Mouse (Mus musculus) thymus, postnatal 14 days (tissue): ENCODE measurements around the gene Grid2ip.

Source experiments
- DNase-seq: peaks from one replicate; pipeline ENCODE4 v3.0.0; 2021

Grid2ip gene

DNA sequence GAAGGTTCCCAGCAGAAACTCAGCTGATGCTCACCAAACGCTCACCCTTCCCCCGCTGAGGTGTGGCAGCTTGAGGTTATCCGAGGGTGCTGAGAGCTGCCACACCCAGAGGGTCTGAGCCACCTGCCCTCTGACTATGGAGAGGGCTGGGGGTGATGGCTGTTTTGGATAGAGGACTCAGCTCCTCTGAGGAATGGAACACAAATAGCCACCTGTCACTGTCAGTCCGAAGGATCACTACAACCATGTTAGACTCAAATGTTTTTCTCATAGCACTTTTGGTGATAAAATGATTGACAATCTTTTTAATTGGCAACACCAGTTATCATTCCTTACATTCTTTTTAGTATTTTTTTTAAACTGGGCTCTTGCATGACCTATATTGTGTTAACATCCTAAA lies 64.3 kb downstream of the Grid2ip start:
- no peak for DNase-seq

DNA sequence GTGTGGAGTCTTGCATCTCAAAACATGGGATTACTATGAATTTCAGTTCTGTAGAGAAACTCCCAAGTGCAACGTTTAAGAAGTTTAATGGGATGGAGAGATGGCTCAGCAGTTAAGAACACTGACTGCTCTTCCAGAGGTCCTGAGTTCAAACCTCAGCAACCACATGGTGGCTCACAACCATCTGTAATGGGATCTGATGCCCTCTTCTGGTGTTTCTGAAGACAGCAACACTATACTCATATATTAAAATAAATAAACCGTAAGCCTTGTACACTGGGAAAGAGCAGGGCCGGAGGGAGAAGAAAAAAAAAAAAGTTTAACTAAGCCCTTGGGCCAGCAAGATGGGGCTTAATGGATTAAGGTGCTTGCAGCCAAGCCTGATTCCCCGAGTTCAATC lies 65.9 kb downstream of the Grid2ip start:
- no peak for DNase-seq

DNA sequence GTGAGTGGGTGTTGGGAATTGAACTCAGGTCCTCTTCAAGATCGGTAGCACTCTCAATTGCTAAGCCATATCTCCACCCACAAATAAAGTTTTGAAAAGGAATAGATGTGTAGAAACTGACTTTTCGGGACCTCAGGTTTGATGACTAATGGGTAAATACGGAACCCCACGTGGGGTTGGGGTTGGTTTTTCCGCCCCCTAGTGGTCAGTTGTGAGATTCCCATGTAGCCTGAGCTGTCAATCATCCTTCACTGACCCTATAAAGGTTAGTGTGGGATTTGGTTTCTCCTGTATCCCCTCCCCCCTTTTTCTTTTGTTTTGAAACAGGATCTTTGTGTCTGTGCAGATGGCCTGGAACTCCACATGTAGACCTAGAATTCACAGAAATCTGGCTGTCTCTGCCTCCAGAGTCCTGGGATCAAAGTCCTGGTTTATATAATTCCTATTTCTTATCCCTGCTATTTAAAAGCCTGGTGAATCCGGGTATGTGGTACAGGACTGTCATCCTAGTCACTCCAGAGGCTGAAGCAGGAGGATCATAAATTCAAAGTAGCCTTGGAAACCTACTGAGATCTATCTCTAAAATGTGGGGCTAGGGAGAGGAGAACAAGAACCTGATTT lies 66.9 kb downstream of the Grid2ip start:
- DNase-seq = peak; percentile 63

DNA sequence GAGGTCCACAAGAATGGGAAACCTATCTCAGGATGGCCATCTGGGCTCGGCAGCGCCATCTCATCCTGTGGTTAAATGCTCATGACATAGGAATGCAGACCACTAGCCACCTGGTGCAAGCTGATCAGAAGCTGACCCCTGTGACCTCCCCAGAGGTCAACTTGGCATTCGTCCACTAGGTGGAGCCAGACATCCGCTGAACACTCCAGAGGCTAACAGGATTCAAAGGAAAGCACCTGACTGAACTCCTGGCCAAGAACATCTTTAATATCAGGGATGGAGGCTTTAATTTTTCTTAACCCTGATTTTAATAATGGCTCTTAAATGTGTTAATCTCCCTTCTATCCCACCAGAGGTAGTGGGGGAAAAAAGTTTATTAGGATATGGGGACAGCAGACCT lies 77.3 kb downstream of the Grid2ip start:
- DNase-seq = peak; percentile 78

DNA sequence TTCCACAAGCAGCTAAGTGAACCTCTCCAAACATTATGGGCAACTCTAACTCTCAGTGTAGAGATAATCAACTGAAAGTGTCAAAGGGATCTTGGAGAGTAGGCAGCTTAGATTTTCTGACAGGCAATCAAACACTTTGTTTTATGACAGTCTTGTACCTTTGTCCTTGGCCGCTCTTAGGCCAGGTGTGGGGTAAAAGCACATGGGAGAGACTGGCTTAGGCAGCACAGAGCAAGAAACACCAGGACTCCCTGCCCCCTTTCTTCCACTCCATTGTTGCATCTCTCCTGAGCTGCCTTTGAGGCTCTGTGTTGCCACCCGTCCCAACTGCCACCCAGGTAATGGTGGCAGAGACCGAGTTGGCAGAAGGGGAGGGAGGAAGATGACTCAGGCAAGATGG lies 84.2 kb downstream of the Grid2ip start:
- DNase-seq = no peak

DNA sequence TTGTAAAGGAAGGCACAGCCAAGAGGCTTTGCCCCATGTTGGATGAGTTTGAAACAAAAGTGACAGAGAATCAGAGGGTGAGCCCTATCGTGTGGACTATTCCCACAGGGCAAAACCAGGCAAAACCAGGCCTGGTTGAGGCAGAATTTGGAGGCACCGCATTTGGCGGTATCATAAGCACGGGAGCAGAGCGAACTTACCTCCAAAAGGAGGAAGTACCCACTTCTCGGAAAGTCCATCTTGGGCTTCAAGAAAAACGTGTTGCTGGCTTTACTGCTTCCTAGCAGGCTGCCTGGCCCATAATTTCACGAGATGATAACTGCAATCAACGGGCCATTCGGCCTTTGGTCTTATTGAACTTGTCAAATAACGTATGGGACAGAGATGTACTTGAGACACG lies 84.6 kb downstream of the Grid2ip start:
- no peak for DNase-seq
